Mouse (Mus musculus): ENCODE data around the gene 1810049J17Rik. TPM values are rescaled to one million over a fixed set of nuclear protein-coding genes. Genes with fewer than 3 reads are reported as not detected.
A peak's percentile ranks its signal among the peaks of the same experiment; 100 is the strongest.

Gene 1810049J17Rik
- polyA plus RNA-seq, 1 experiment from 2014 or later = 0.39 TPM

DNA sequence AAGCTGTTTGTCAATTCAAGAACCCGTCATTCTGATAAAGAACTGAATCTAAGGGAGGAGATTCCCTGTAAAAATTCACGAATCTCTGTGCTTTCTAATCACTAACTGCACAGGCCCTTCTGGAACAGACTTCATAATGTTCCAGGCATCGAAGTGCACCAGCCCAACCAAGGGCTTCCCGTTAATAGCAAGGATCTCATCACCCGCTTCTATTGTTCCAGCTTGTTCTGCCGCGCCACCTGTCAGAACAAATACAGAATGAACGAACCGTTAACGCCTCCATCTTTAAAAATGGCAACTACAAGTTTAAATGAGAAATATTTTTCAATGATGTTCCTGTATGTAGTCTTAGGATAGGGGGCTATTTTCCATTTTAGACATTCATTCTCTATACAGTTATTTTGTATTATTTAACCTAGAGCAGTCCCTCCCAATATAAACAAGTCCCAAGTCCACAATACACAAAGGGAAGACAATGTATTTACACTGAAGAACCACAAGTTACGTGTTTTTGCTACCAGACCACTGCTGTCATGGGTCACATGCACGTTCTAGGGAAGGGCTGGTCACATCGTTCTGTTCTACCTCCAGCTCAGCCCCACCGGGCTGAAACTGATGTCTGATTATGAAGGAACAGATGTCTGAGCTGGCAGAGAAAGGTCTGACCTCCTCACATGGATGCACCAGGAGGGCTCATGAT, 40.5 kb upstream of the 1810049J17Rik start:
- Histone ChIP-seq H3K4me1 (no peaks in the 10 kb centered on the region), H3K27me3 (replicated peaks) (no peaks in the 10 kb centered on the region), H3K4me3 (replicated peaks) (no peak overlapping the region), H3K27ac (no peak overlapping the region), H3K9ac (no peak overlapping the region), H3K36me3 (0 out of 2 replicates have a peak, but pooled peaks cover 8% of the 10 kb centered on the region), H3K4me2 (no peak overlapping the region), H3K9me3 (no peaks in the 10 kb centered on the region)
- 85% methylated on average over 14 of the region's 14 CpGs for WGBS
- no peak for ATAC-seq (ENCODE audit: insufficient read depth, low FRiP score, low read depth)

DNA sequence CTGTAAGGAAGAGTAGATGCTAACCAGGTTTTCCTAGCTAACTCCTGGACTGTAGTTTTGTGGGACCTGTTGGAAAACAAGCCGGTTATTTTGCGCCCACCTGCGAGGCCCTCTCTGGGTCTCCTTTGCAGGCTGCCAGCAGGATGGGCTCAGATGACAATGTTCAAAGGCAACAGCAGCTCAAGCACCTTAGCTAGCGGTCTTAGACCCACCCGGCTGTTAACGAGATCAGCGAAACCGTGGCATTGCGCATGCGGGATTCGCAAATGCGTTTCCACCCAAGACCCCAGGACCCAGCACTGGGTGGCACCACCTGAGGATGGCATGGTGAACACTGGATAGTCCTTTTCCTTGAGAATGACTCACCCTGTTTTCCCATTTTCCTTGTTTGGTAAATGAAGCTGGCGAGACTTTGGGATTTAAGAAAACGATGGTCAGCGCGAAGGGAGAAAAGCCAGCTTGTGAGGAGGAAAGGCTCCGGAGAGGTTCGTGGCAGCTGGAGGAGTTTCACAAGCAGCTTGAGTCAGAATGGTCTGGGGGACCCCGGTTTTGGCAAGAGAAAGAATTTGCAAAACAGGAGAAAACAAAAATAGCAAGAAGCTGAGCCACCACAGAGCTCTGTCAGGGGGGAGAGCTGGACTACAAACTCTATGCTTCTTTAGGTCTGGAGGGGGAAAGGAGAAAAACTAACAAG, 39.0 kb upstream of the 1810049J17Rik start:
- Histone ChIP-seq H3K36me3 (0 out of 2 replicates have a peak, but pooled peaks cover 3% of the 10 kb centered on the region), H3K9ac (no peak overlapping the region), H3K4me3 (replicated peaks) (no peak overlapping the region), H3K4me1 (no peaks in the 10 kb centered on the region), H3K9me3 (no peaks in the 10 kb centered on the region), H3K4me2 (no peak overlapping the region), H3K27me3 (replicated peaks) (no peaks in the 10 kb centered on the region), H3K27ac (no peak overlapping the region)
- ATAC-seq (ENCODE audit: insufficient read depth, low FRiP score, low read depth) = no peak
- WGBS = 73% methylated on average over 19 of the region's 19 CpGs

GRCm38 (mm10) chr15:12358384-12358783, 36.7 kb upstream of the 1810049J17Rik start:
- WGBS = 92% methylated on average over 5 of the region's 5 CpGs
- Histone ChIP-seq H3K36me3 (peaks cover 8% of the 10 kb centered on the region; the same call in 1 of the 2 replicates), H3K9ac (no peak overlapping the region), H3K27ac (no peak overlapping the region), H3K4me3 (replicated peaks) (no peak overlapping the region), H3K4me1 (no peaks in the 10 kb centered on the region), H3K27me3 (replicated peaks) (no peaks in the 10 kb centered on the region), H3K9me3 (no peaks in the 10 kb centered on the region), H3K4me2 (no peak overlapping the region)
- ATAC-seq (ENCODE audit: insufficient read depth, low FRiP score, low read depth) = no peak

DNA sequence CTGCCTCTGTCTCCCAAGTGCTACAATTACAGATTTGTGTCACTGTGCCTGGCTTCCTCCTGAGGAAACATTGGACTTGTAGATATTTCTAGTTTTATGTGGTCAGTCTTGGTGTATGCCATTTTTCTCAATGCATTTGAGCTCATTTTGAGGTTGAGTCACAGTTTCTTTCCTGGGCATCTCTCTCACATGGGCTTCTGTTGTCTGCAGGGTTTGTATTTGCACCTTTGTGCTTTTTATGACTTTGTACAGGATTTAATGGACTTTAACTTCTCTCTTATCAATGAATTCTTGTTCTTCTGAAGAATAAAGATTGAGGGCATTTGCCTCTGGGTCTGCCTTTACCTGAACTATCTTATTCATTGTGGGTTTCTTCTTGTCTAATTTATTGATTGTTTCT, 35.8 kb upstream of the 1810049J17Rik start:
- Histone ChIP-seq H3K27ac (no peak overlapping the region), H3K4me2 (no peak overlapping the region), H3K4me3 (replicated peaks) (no peak overlapping the region), H3K27me3 (replicated peaks) (no peaks in the 10 kb centered on the region), H3K9ac (no peak overlapping the region), H3K4me1 (no peaks in the 10 kb centered on the region), H3K36me3 (peaks cover 5% of the 10 kb centered on the region; the same call in 1 of the 2 replicates), H3K9me3 (no peaks in the 10 kb centered on the region)
- ATAC-seq (ENCODE audit: insufficient read depth, low FRiP score, low read depth) = no peak

GRCm38 (mm10) chr15:12355907-12356306, 34.2 kb upstream of the 1810049J17Rik start:
- no peak for ATAC-seq (ENCODE audit: insufficient read depth, low FRiP score, low read depth)
- peaks cover 5% of the 10 kb centered on the region; the same call in 1 of the 2 replicates for H3K36me3 ChIP-seq
- H3K27ac ChIP-seq = peak overlapping the region; percentile 19; the same call in 1 of the 2 replicates
- no peaks in the 10 kb centered on the region for H3K4me1 ChIP-seq
- WGBS = 59% methylated on average over 7 of the region's 7 CpGs
- no peaks in the 10 kb centered on the region for H3K9me3 ChIP-seq
- H3K4me2 ChIP-seq = no peak overlapping the region
- H3K9ac ChIP-seq = no peak overlapping the region
- H3K27me3 ChIP-seq (replicated peaks) = no peaks in the 10 kb centered on the region
- H3K4me3 ChIP-seq (replicated peaks) = no peak overlapping the region

DNA sequence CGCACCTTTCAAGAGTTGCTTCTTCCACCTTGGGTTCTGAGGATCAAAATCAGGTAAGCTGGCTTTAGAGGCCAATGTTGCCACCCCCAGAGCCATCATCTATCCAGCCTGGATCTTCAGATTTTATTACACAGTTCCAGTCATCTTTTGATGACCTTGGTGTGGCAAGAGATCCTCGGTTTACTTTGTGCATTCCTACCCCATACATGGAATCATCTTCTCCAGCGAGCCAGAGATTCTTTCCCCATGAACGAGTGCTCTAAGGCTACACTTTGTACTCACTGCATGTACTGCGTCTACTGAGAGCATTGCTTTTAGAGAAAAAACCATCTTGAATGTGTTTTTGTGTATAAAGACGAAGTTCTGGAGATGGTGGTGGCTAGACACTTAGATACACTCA, 33.6 kb upstream of the 1810049J17Rik start:
- H3K27ac ChIP-seq = peak overlapping the region; percentile 19; the same call in 1 of the 2 replicates
- ATAC-seq (ENCODE audit: insufficient read depth, low FRiP score, low read depth) = no peak
- no peaks in the 10 kb centered on the region for H3K27me3 ChIP-seq (replicated peaks)
- 76% methylated on average over 6 of the region's 6 CpGs for WGBS
- no peaks in the 10 kb centered on the region for H3K9me3 ChIP-seq
- no peak overlapping the region for H3K4me3 ChIP-seq (replicated peaks)
- H3K4me1 ChIP-seq = no peaks in the 10 kb centered on the region
- no peak overlapping the region for H3K9ac ChIP-seq
- peaks cover 5% of the 10 kb centered on the region; the same call in 1 of the 2 replicates for H3K36me3 ChIP-seq
- no peak overlapping the region for H3K4me2 ChIP-seq

GRCm38 (mm10) chr15:12354281-12354810, 32.6 kb upstream of the 1810049J17Rik start:
- no peaks in the 10 kb centered on the region for H3K9me3 ChIP-seq
- H3K4me3 ChIP-seq (replicated peaks) = no peak overlapping the region
- 92% methylated on average over 2 of the region's 2 CpGs for WGBS
- no peaks in the 10 kb centered on the region for H3K27me3 ChIP-seq (replicated peaks)
- no peak overlapping the region for H3K9ac ChIP-seq
- no peaks in the 10 kb centered on the region for H3K4me1 ChIP-seq
- H3K27ac ChIP-seq = no peak overlapping the region
- H3K36me3 ChIP-seq = peaks cover 5% of the 10 kb centered on the region; the same call in 1 of the 2 replicates
- no peak overlapping the region for H3K4me2 ChIP-seq
- no peak for ATAC-seq (ENCODE audit: insufficient read depth, low FRiP score, low read depth)

DNA sequence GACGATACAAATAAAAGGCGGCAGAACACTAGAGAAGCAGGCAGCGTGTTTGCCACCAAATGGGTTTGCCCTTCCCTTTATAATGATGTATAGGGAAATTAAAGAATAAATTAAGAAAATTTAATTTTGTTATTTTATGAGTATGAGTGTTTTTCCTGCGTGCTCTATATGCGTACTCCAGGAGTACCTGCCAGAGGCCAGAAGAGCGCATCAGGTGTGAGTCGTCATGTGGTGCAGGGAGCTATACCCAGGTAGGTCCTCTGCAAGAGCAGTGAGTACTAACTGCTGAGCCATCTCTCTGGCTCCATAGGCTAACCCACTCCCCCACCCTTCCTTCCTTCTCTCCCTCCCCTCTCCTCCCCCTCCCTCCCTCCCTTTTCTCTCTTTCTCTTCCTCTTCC, 29.8 kb upstream of the 1810049J17Rik start:
- H3K4me2 ChIP-seq = no peak overlapping the region
- no peaks in the 10 kb centered on the region for H3K9me3 ChIP-seq
- peaks cover 5% of the 10 kb centered on the region; the same call in 1 of the 2 replicates for H3K36me3 ChIP-seq
- H3K4me3 ChIP-seq (replicated peaks) = no peak overlapping the region
- no peak overlapping the region for H3K27ac ChIP-seq
- 96% methylated on average over 7 of the region's 7 CpGs for WGBS
- H3K9ac ChIP-seq = no peak overlapping the region
- ATAC-seq (ENCODE audit: insufficient read depth, low FRiP score, low read depth) = no peak
- no peaks in the 10 kb centered on the region for H3K4me1 ChIP-seq
- H3K27me3 ChIP-seq (replicated peaks) = no peaks in the 10 kb centered on the region

GRCm38 (mm10) chr15:12349840-12350239, 28.1 kb upstream of the 1810049J17Rik start:
- Histone ChIP-seq H3K4me2 (no peak overlapping the region), H3K27me3 (replicated peaks) (no peaks in the 10 kb centered on the region), H3K9ac (no peak overlapping the region), H3K36me3 (peaks cover 5% of the 10 kb centered on the region; the same call in 1 of the 2 replicates), H3K27ac (no peak overlapping the region), H3K4me3 (replicated peaks) (no peak overlapping the region), H3K4me1 (no peaks in the 10 kb centered on the region), H3K9me3 (no peaks in the 10 kb centered on the region)
- WGBS = 76% methylated on average over 5 of the region's 5 CpGs
- no peak; the same call in 1 of the 2 replicates for ATAC-seq (ENCODE audit: insufficient read depth, low FRiP score, low read depth)

DNA sequence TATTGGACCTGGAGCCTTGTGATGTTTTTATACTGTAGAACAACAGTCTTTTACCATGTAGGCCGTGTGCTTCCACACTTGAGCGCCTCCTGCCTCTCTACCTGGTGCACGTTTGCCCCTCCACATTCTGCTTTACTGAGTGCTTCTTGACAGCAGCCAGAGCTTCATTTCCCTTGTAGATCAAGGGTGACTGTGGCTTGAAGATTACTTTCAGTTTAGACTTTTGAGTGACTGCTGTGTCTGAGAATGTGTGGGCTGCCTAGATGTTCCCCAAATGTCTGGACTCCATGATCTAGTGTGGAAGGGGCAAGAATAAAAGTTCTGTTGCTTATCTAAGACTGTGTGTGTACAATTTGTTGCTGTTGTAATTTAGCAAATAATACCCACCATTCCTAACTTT, 27.3 kb upstream of the 1810049J17Rik start:
- H3K4me2 ChIP-seq = no peak overlapping the region
- ATAC-seq (ENCODE audit: insufficient read depth, low FRiP score, low read depth) = no peak
- no peaks in the 10 kb centered on the region for H3K27me3 ChIP-seq (replicated peaks)
- no peaks in the 10 kb centered on the region for H3K9me3 ChIP-seq
- no peak overlapping the region for H3K9ac ChIP-seq
- H3K4me1 ChIP-seq = no peaks in the 10 kb centered on the region
- peaks cover under 1% of the 10 kb centered on the region; the same call in 1 of the 2 replicates for H3K36me3 ChIP-seq
- no peak overlapping the region for H3K27ac ChIP-seq
- WGBS = 87% methylated on average over 3 of the region's 3 CpGs
- H3K4me3 ChIP-seq (replicated peaks) = no peak overlapping the region

GRCm38 (mm10) chr15:12346916-12347315, 25.2 kb upstream of the 1810049J17Rik start:
- Histone ChIP-seq H3K36me3 (peaks cover 7% of the 10 kb centered on the region), H3K4me1 (no peaks in the 10 kb centered on the region), H3K27ac (no peak overlapping the region), H3K4me2 (no peak overlapping the region), H3K9me3 (no peaks in the 10 kb centered on the region), H3K9ac (no peak overlapping the region), H3K27me3 (replicated peaks) (no peaks in the 10 kb centered on the region), H3K4me3 (replicated peaks) (no peak overlapping the region)
- 97% methylated on average over 3 of the region's 3 CpGs for WGBS
- ATAC-seq (ENCODE audit: insufficient read depth, low FRiP score, low read depth) = no peak

DNA sequence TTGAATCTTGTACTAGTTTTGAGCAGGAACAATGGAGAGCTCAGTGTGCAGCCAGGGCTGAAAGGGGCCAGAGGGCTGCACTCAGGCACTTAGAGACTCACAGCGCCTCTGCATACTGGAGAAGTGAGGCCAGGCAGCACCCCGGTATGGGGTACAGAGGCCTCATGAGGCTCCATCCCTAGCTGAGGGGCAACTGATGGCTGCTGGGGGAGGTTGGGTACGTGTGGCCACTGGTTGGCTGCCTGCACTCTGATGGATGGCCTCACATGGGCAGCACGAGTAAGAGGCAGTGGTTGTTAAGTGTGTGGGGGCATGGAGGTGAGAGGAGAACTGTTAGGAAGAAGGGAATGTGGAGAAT, 19.7 kb upstream of the 1810049J17Rik start:
- Histone ChIP-seq H3K4me1 (no peaks in the 10 kb centered on the region), H3K27me3 (replicated peaks) (no peaks in the 10 kb centered on the region), H3K4me2 (no peak overlapping the region), H3K36me3 (peaks cover 7% of the 10 kb centered on the region), H3K9ac (no peak overlapping the region), H3K9me3 (no peaks in the 10 kb centered on the region), H3K4me3 (replicated peaks) (no peak overlapping the region), H3K27ac (no peak overlapping the region)
- ATAC-seq (ENCODE audit: insufficient read depth, low FRiP score, low read depth) = 0 out of 2 replicates have a peak, but pooled peaks have one; percentile 43
- WGBS = 39% methylated on average over 4 of the region's 4 CpGs
